Mouse (Mus musculus) midbrain, embryonic 15.5 days (tissue): Measurements from ENCODE around the gene Fam172a. TPM values are rescaled to one million over a fixed set of nuclear protein-coding genes. Genes with fewer than 3 reads are reported as not detected.

Source experiments
- ATAC-seq: fragments of 200-750 bp; cut with Nextera tagmentation; replicated peaks from 2 replicates; pipeline ENCODE4 v1.8.0; 2017; ENCODE audit warnings: moderate TSS enrichment
- H3K27ac ChIP-seq: fragments of 300-500 bp; sonication (generic); 2 replicates; pipeline ENCODE4 v1.5.1; 2015; ENCODE audit warnings: mild to moderate bottlenecking, inconsistent platforms
- H3K27me3 ChIP-seq: fragments of 300-500 bp; sonication (generic); replicated peaks from 2 replicates; pipeline ENCODE4 v1.6.1; 2015; ENCODE audit warnings: inconsistent platforms
- H3K36me3 ChIP-seq: fragments of 300-500 bp; sonication (generic); replicated peaks from 2 replicates; pipeline ENCODE4 v1.6.1; 2015; ENCODE audit warnings: inconsistent platforms
- H3K4me1 ChIP-seq: fragments of 300-500 bp; sonication (generic); 2 replicates; pipeline ENCODE4 v1.6.1; 2015; ENCODE audit warnings: inconsistent platforms
- H3K4me2 ChIP-seq: fragments of 300-500 bp; sonication (generic); 2 replicates; pipeline ENCODE4 v1.6.1; 2015; ENCODE audit warnings: inconsistent platforms, mild to moderate bottlenecking, moderate library complexity
- H3K4me3 ChIP-seq: fragments of 300-500 bp; sonication (generic); 2 replicates; pipeline ENCODE4 v1.5.1; 2015; ENCODE audit warnings: mild to moderate bottlenecking, inconsistent platforms
- H3K9ac ChIP-seq: fragments of 300-500 bp; sonication (generic); 2 replicates; pipeline ENCODE4 v1.6.1; 2015; ENCODE audit warnings: mild to moderate bottlenecking, inconsistent platforms
- H3K9me3 ChIP-seq: fragments of 300-500 bp; sonication (generic); 2 replicates; pipeline ENCODE4 v1.6.1; 2016; ENCODE audit warnings: inconsistent platforms
- WGBS: fragments of 180-500 bp; shearing (Covaris S2); methylation state at CpG from one replicate; pipeline ENCODE4 v1.1.7; 2015; ENCODE audit warnings: mixed read lengths; 5-methylcytosine and 5-hydroxymethylcytosine counted together
- polyA plus RNA-seq: library from polyadenylated mRNA; unstranded; fragments of >200 nt; fragmentation: Nextera tagmentation; extraction: Ambion mirVana; gene quantifications from 2 replicates; pipeline ENCODE4 v1.2.1, GENCODE M21; 2015

Fam172a gene
- polyA plus RNA-seq, 1 experiment from 2014 or later: 43.8 TPM

- peaks cover 58% of the 10 kb centered on the region for H3K4me1 ChIP-seq
- H3K9ac ChIP-seq: peak overlapping the region; percentile 7; the same call in 1 of the 2 replicates
- ATAC-seq: no peak
- peak overlapping the region; percentile 81 for H3K4me2 ChIP-seq
- H3K9me3 ChIP-seq: no peaks in the 10 kb centered on the region
- WGBS: 10% methylated on average over 12 of the region's 12 CpGs
- H3K27ac ChIP-seq: peak overlapping the region; percentile 45
- 0 out of 2 replicates have a peak overlapping the region, but pooled peaks have one; percentile 5 for H3K4me3 ChIP-seq
- 0 out of 2 replicates have a peak, but pooled peaks cover 4% of the 10 kb centered on the region for H3K27me3 ChIP-seq
- no peaks in the 10 kb centered on the region for H3K36me3 ChIP-seq
Observed at GRCm38 (mm10) chr13:78207796-78208645, 506.2 kb downstream of the Fam172a start.

DNA sequence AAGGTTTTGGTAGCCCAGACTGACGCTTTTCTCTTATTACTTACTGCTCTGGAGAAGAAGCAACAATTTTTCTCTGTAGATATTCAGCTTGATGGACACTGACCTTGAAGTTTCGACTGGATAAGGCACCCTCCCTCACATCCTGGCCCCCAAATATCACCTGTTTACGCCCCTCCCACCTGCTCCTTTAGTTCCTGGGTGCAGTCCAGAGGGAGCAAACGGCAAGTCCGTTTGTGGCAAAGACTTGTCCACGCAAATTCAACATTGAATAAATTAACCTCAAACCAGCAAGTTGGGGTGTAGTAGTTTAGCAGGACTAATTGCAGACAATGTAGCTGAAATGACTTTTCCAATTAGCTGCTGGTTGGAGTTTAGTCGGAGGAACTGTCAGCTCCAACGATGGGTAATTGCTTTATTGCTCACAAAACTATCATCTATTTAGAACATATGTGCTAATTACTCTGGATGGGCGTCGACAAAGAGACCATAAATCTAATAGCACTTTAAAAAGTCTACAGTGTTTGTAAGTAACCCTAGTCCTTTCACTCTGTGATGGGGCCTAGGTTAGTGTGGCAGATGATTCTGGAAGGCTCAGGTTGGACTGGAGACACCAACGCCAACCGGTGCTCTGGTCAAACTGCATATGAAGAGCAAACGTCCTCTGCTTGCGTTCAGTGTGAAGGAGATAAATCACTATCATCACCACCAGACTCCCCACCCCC, 507.0 kb downstream of the Fam172a start:
- Histone ChIP-seq H3K9me3 (no peaks in the 10 kb centered on the region), H3K9ac (no peak overlapping the region), H3K4me3 (no peak overlapping the region), H3K4me1 (peaks cover 56% of the 10 kb centered on the region), H3K36me3 (no peaks in the 10 kb centered on the region), H3K27me3 (0 out of 2 replicates have a peak, but pooled peaks cover 4% of the 10 kb centered on the region), H3K4me2 (peak overlapping the region; percentile 81), H3K27ac (0 out of 2 replicates have a peak overlapping the region, but pooled peaks have one; percentile 31)
- WGBS: 15% methylated on average over 14 of the region's 14 CpGs
- ATAC-seq: no peak

GRCm38 (mm10) chr13:78209611-78210028, 507.8 kb downstream of the Fam172a start:
- H3K9me3 ChIP-seq: no peaks in the 10 kb centered on the region
- H3K27me3 ChIP-seq: 0 out of 2 replicates have a peak, but pooled peaks cover 4% of the 10 kb centered on the region
- peak overlapping the region; percentile 31 for H3K27ac ChIP-seq
- H3K4me1 ChIP-seq: peaks cover 48% of the 10 kb centered on the region
- H3K36me3 ChIP-seq: no peaks in the 10 kb centered on the region
- H3K9ac ChIP-seq: peak overlapping the region; percentile 28
- peak overlapping the region; percentile 81 for H3K4me2 ChIP-seq
- under 1% methylated on average over 12 of the region's 12 CpGs for WGBS
- H3K4me3 ChIP-seq: peak overlapping the region; percentile 31
- ATAC-seq: peak; percentile 22

- Histone ChIP-seq H3K27me3 (0 out of 2 replicates have a peak, but pooled peaks cover 4% of the 10 kb centered on the region), H3K4me1 (peaks cover 45% of the 10 kb centered on the region), H3K9me3 (no peaks in the 10 kb centered on the region), H3K27ac (peak overlapping the region; percentile 31), H3K9ac (peak overlapping the region; percentile 28), H3K36me3 (no peaks in the 10 kb centered on the region), H3K4me3 (peak overlapping the region; percentile 31), H3K4me2 (peak overlapping the region; percentile 81)
- ATAC-seq: peak; percentile 60
- WGBS: under 1% methylated on average over 38 of the region's 38 CpGs
Observed at GRCm38 (mm10) chr13:78210029-78210747, 508.4 kb downstream of the Fam172a start.

GRCm38 (mm10) chr13:78210748-78211089, 508.9 kb downstream of the Fam172a start:
- Histone ChIP-seq H3K4me1 (peaks cover 41% of the 10 kb centered on the region), H3K27ac (peak overlapping the region; percentile 31), H3K9me3 (no peaks in the 10 kb centered on the region), H3K4me3 (peak overlapping the region; percentile 31), H3K36me3 (no peaks in the 10 kb centered on the region), H3K9ac (peak overlapping the region; percentile 28), H3K4me2 (peak overlapping the region; percentile 81), H3K27me3 (0 out of 2 replicates have a peak, but pooled peaks cover 2% of the 10 kb centered on the region)
- WGBS: 6% methylated on average over 13 of the region's 13 CpGs
- peak; percentile 31; the same call in 1 of the 2 replicates for ATAC-seq

GRCm38 (mm10) chr13:78211231-78212010, 509.6 kb downstream of the Fam172a start:
- Histone ChIP-seq H3K27ac (0 out of 2 replicates have a peak overlapping the region, but pooled peaks have one; percentile 18), H3K4me1 (peaks cover 39% of the 10 kb centered on the region), H3K27me3 (no peaks in the 10 kb centered on the region), H3K9ac (no peak overlapping the region), H3K9me3 (no peaks in the 10 kb centered on the region), H3K4me2 (peak overlapping the region; percentile 81), H3K4me3 (no peak overlapping the region), H3K36me3 (no peaks in the 10 kb centered on the region)
- no peak for ATAC-seq
- 37% methylated on average over 14 of the region's 14 CpGs for WGBS

- Histone ChIP-seq H3K9ac (no peak overlapping the region), H3K27me3 (no peaks in the 10 kb centered on the region), H3K9me3 (no peaks in the 10 kb centered on the region), H3K4me2 (no peak overlapping the region), H3K4me3 (no peak overlapping the region), H3K27ac (no peak overlapping the region), H3K4me1 (peaks cover 36% of the 10 kb centered on the region), H3K36me3 (no peaks in the 10 kb centered on the region)
- no peak for ATAC-seq
- 50% methylated on average over 15 of the region's 15 CpGs for WGBS
Observed at GRCm38 (mm10) chr13:78212111-78212510, 510.3 kb downstream of the Fam172a start.

DNA sequence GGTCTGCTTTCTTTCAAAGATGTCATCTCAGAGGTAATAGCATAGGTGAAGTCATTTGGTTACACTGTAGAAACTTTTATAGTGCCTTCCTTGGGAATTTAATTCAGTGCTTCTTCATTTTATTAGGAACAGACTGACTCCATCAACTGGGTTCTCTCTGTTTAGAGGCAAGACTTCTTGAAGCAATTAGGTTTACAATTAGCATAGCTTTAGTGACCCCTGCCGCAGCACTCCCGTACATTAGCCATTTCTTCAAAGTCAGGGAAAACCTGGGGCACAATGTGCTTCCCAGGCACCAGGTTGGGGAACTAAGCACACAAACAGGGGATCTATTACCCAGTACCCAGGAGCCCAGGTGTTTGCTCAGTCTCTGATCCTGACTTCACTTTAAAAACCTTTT, 511.3 kb downstream of the Fam172a start:
- no peak overlapping the region for H3K4me2 ChIP-seq
- no peaks in the 10 kb centered on the region for H3K36me3 ChIP-seq
- H3K4me1 ChIP-seq: peaks cover 27% of the 10 kb centered on the region
- ATAC-seq: no peak
- no peak overlapping the region for H3K4me3 ChIP-seq
- 49% methylated on average over 2 of the region's 2 CpGs for WGBS
- no peak overlapping the region for H3K27ac ChIP-seq
- H3K27me3 ChIP-seq: no peaks in the 10 kb centered on the region
- H3K9me3 ChIP-seq: no peaks in the 10 kb centered on the region
- no peak overlapping the region for H3K9ac ChIP-seq

GRCm38 (mm10) chr13:78215223-78215622, 513.4 kb downstream of the Fam172a start:
- Histone ChIP-seq H3K27me3 (no peaks in the 10 kb centered on the region), H3K9ac (no peak overlapping the region), H3K27ac (no peak overlapping the region), H3K9me3 (no peaks in the 10 kb centered on the region), H3K36me3 (no peaks in the 10 kb centered on the region), H3K4me2 (no peak overlapping the region), H3K4me1 (peaks cover 9% of the 10 kb centered on the region), H3K4me3 (no peak overlapping the region)
- no peak for ATAC-seq
- WGBS: 31% methylated on average over 2 of the region's 2 CpGs
